Mouse (Mus musculus) spleen, postnatal 4 days (tissue): ENCODE results near the gene Kcnip2.

ENCODE experiments used
- DNase-seq, 2 experiments: peaks; one replicate each; pipeline ENCODE4 v3.0.0; 2022; ENCODE audit warnings: low spot score in 2 of 2

The Kcnip2 gene

DNA sequence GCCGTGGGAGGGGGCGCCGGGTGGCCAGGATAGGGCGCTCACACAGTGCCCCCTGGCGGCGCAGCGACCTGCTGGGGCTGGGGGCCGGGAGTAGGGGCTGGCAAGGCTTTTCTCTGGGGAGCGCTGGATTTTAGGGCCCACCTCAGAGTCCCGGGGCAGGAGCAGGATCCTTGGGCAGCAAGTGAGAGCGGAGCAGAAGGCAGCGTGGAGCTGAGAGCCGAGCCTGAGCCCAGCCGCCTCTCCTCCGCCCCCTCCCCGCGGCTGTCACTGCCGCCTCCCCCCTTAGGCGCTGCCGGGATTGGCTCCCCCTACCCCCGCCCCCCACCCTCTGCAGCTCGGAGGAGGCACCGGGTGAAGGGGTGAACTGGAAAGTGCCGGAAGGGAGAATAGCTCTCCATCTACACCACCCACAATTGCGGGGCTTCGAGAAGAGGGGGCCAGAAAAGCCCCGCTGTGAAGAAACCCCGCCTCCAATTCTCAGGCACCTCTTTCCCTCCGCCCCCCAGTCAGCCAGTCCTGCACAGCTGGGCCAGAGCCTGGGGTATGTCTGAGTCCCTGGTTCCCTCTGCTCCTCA, at the start of gene Kcnip2:
TSS of gene Kcnip2 (minus strand) at position 231 of the 575 bp plus-strand sequence.
- no peak for DNase-seq

DNA sequence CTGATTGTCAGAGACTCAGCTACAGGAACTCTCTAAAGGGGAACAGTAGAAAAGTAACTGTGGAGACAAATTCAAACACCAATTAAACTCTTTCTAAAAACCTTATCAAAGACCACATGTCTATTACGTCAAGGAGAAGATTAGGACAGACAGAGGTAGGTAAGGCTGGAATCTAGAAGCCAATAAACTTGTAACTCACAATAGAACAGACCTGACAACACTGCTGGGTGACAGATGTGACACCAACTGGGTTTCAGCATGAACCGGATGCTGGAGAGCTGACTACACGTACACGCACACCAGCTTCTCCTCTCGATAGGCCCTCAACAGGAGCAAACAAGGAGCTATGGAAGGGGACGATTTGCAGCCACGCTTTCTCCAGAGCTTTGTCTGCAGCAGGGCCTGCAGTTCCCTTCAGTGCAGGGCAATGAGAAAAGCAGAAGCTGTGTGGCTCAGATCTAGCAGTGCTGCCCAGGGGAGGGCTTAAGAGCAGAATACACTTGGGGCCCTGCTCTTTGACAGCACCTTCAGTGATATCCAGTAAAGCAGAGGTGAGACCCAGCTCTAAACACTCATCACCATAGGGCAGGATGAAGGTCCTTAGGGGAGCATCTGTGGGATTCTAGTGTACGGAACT, 39.5 kb upstream of the Kcnip2 start:
- DNase-seq, result no peak

DNA sequence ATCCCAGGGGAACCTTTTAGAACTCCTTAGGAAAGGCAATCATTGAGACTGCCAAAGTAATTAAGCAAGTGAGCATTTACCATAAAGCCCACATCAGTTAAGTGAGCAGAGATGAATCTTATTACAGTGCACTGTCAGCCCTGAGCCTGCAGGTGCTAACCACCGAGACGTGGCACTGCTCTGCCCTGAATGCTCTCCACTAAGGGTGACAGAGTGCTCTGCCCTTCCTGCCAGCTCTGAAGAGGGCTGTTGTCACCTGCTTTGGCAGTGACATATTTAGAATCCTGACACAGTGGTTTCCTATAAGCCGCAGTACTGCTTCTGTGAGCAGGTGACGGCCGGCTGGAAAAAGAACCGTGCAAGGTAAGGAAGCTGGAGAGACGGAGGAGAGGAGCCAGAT, 38.7 kb upstream of the Kcnip2 start:
- no peak for DNase-seq

DNA sequence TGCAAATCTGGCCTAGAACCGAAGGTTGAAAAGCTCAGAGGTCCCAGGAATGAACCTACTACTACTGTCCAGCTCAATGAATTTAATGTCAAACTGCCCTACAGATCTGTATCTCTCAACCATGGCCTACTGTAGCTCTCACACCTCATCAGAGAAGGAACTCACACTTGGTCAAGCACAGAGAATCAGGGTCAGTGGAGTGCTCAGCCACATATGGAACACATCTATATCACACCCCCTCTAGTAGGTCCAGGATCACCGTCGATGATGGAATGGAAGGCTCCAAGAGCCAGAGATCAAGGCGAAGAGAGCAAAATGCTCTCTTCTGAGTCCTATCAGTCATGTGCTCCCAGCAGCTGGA, 31.9 kb upstream of the Kcnip2 start:
- no peak for DNase-seq

DNA sequence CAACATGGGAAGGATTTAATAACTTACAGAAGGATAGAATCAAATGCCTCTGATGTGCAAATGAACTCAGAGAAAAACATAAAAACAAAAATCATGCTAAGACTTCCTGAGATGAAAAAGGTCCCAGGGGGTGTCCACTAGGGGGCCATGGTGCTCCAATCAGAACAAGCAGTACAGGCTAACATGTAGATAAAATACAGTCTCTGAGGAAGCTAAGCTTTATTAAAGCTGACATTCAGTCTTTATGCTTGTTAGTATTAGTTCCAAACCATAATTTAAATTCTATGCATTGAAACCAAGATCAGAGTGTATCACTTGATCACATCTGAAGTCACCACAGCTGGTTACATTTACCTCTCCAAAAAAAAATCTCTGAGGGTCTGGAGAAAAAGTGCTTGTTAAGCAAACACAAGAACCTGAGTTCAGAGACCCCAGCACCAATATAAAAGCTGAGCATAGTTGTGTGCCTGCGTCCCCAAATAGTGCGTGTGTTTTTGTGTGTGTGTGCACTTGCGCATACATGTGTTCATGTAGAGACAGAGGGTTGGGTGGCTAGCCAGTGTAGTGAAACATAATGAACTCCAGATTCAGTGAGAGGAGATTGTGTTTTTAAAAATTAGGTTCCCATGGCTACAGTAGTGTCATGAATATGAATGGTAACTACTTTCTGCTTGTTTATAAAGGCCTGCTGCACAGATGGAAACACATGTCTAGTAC, 31.3 kb upstream of the Kcnip2 start:
- DNase-seq, result peak in 1 of 2 experiments; percentile 25

DNA sequence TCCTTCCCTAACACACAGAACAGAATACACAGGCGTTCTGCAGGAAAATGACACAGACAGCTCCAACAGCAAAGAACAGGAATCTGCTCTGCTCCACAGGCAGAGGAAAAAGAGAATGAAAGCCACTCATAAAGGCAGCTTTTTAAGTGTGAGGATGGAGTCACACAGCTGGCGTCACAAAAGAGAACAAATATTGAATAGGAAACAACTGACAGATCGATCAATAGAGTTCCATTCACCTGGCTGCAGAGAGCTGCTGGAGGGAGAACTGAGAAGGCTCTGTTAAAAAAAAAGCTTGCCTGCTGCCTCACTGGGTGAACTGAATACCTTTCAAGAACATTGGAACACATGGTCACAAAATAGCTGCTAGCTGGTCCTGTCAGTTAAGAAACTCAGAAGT, 28.3 kb upstream of the Kcnip2 start:
- DNase-seq, result no peak

DNA sequence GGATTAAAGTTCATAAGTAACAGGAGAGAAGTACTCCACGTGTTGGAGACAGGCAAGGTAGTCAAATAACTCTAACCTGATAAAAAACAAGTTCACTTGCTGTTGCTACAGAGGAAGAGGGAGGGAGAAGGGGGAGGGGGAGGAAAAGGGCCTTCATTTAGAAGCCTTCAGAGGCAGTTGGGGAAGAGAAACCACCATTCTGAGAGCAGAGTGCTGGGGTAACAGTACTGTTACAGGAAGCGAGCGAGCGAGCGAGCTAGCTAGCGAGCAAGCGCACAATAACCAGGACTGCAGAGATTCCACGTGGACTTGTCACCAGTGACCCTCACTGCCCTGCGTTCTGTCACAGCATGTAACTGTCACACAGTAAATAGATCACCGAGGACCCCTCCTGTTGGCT, 27.6 kb upstream of the Kcnip2 start:
- DNase-seq, result peak in 1 of 2 experiments; percentile 17

DNA sequence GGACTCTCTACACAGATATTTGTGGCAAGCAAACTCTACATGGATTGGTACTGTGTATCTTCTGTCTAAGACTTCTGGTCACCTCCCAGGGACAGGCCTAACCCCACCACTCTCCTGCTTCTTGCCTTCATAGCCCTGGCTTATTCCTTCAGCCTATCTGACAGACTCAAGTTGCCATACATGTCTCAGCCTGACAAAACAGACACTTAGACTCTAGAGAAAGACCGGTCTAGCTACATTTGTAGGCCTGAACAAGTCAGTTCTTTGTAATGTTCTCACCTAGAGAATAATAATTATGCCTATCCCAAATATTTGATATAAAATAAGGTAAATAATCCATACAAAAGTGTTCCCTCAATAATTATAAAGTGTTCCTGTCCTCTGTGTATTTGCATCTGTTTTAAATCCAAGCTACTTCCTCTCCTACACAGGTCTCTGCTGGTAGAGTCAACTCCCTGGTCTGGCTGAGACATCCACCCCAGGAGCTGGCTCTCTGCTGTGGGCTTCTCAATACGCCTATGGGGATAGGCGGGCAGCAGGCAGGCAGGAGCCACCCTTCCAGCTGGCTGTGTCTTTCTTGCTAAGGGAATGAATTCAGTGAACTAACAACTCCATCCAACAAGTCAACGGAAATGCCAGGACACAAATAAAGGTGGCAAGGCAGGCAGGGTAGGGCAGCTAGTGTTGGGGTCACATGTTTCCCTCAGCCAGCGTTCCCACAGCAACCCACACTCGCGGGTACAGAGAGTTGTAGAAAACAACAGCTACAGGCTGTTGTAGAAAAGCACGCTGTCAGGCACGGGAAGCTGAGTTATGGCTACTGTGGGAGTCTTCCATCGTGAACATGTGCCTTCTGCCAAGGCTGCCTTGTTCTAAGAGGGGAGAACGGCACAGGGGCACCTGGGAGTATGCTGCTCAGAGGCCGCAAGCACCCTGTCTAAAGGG, 21.5 kb upstream of the Kcnip2 start:
- DNase-seq, result no peak

DNA sequence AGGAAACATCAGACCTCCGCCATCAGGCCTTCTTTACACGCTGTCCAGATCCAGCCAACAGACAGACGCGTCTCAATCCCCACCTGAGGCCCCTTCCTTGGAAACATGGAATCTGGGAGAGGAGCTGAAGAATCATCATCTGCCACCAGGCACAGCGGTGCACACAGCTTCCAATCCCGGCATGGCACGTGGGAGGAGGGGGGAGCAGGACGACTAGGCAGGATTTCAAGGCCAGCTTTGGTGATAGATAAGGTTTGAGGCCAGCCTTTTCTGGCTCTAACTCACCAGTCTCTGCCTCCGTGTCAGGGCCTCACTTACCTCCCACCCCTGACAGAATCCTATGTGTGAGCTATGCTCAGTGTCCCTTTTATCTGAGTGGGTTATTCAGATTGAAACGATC, 19.6 kb upstream of the Kcnip2 start:
- DNase-seq, result no peak

DNA sequence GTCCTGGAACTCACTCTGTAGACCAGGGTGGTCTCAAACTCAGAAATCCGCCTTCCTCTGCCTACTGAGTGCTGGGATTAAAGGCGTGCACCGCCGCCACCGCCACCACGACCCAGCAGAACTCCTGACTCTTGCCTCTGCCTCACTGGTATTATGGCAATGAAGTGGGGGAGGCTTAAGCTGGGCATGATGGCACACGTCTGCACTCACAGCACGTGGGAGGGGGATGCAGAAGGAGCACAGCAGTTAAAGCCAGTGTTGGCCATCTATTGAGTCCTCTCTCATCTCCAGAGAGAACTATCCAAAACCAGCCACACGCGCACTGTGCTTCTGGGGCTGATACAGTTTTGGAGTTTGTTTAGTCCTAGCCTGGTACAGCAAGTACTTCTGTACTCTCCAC, 17.8 kb upstream of the Kcnip2 start:
- no peak for DNase-seq

DNA sequence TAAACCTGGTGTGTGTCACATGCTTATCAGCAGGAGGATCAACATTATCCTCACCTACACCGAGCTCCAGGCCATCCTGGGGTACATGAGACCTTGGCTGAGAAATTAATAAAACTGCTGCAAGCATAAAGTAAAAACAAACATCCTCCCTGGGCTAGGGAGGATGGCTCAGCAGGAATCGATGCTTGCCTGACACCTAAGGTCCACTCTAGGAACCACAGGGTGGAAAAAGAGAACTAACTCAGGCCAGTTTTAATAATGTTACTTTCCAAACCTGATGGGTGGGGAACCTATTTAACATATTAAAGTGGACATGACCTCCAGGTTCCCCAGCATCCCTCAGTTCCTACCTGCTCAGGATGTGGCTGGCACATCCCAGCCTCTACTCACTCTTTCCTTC, 14.8 kb upstream of the Kcnip2 start:
- no peak for DNase-seq

DNA sequence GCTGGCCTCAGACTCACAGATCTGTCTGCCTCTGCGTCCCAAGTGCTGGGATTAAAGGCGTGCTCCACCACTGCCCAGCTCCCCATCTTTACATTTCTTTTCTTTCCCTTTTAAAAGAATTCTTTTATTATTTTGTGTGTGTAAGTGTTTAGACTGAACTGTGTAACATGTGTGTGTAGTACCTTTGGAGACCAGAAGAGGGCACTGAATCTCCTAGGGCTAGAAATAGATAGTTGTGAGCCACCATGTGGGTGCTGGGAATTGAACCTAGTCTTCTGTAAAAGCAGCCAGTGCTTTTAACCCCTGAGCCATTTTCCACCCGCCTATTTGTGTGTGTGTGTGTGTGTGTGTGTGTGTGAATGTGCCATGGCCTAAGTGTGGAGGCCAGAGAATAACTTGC, 11.9 kb upstream of the Kcnip2 start:
- DNase-seq, result no peak

DNA sequence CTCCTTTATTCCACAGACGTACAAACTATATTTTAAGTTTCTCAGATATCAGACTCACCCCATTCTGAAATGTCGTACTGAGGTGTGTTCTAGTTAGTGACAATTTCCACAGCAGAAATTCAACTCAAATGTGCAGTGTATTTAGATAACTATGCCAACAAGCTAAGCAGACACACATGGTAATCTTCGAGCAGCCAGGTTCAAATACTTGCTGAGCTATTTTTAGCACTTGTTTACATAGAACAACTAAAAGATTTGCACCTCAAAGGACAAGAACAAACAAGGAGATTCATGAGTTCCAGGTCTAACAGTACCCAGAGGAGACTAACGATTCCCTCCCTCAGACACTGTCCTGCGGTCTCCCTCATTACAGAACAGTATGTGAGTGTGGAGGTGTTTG, 11.3 kb upstream of the Kcnip2 start:
- DNase-seq, result no peak

DNA sequence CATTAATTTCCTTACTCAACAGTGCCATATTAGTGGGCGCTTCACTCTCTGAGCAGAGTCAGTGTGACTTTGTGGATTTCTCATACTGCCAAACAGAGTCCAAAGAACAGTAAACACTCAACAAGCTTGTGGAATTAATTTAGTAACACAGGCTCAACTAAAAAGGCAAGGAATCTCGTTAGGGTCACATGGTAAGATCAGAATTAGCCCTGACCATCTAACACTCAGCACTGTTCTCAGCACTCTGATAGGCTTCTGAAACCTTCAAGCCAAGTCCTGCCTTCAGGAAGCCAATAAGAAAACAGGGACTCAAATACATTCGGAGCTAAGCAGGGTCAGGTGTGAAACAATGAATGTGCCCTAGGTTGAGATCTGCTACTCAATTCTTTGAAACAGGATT, 10.3 kb upstream of the Kcnip2 start:
- DNase-seq, result no peak

DNA sequence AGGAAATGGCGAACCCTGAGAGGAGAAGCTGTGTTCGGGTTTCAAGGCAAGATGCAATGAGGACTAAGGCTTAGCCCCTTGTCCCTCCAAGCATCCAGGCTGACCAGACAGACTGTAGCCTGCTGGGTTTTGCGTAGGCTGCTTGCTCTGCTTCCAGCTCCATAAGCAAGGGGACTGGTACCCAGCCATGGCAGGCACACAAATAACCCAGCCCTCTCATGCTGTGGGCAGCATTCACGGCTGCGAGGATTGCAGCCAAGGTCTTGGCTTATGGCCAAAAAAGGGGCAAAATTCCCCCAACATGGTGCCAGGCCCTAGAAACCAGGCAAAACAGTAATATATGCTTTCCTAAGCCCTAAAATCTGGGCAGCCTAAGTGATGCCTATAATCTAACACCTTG, 6.0 kb upstream of the Kcnip2 start:
- no peak for DNase-seq

DNA sequence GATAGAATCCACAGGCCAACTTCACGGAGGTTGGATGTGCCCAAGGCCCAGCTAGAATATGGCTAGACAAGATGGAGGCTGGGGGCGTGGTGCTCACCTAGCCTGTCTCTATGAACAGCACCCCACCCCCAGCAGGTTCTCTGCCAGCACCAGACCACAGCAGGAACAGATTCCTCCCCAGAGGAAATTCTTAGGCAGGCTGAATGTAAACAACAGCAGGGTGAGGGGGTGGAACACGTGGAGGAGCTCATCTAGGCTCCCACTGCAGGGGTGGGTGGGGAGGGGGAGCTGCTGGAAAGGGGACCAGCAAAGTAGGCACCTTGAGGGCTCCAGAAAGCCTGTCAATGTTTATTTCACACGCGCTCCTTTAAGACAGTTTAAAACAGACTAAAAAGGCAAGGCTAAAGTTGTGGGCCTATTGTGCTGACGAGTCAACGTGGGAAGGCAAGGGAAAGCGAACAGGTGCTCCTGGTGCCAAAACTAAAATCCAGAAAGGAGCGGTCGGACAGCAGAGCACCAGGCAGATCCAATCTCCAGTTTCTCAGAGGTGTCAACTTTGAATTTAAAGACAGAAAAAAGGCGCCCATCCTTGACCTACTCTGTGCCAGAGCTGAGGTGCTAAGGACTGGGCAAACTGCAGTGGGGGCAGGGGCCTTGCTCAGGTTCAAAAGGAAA, 2.1 kb upstream of the Kcnip2 start:
- DNase-seq, result no peak

DNA sequence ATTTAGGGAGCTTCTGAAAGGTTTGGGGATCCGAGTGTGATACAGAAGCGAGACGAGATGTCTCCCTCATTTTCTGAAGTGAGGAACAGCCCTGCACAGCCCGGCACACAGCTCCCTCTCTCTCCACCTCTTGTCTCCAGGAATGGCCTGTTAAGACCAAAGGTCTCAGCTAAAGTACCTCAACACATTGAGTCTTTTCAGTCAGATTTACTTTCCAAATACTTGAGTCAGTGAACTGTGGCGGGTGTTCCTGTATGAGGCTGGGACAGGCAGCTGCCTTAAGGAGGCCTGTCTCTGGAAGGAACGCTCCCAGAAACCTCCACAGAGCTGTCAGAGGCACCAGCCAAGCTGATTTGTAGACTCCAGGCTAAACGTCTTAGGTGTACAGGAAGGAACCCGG, 866 bp upstream of the Kcnip2 start:
- no peak for DNase-seq

DNA sequence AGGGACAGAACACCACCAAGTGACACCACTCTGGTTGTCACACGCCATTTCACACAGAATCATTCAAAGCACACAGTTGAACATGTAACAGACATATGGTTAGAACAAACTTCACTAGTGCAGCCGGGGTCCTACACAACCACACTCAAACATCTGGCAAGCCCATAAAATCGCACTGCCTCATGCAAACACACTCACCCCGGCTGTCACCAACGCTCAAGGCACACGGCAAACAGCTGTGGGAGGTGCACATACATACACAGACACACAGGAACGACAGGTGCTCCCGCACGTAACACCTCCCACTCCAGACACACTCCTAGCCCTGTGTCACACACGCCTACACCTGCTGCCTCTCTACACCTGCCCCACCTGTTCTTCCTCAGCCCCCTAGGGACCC, 691 bp downstream of the Kcnip2 start:
- DNase-seq, result no peak

DNA sequence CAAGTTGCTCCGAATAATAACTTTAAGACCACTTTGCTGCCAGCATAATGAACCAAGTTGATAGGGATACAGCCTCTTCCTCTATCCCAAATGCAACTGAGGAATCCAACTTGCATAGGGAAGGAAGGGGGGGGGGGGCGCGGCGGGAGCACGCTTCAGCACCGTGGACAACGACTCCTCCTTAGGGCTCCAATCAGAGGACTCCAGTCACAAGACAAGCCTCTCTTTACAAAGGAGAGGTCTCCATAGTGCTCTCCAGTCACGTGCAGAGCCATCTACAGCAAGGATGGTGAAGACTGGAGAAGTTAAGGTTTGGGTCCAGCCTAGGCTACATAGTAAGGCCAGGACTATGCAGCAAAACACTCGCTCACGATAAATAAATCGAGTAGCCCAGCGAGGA, 2.1 kb downstream of the Kcnip2 start:
- DNase-seq, result no peak

DNA sequence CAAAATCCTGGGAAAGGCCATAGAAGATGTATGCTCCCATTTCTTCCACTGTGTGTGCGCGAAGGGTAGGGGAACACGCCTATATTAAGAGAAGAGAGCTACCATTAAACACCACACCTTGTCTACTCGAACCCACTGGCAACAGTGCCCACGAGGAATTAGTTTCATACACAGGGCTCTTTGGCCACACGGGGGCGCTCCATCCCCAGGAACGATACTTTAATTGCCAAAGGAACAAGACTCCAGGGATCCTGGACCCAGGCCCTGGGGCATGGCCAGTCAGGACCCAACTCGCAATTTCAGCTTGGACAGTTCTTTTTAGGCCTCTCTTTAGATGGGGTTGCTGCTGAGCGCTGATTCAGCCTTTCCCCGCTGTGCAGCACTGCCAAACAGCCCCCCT, 2.6 kb downstream of the Kcnip2 start:
- peak; percentile 77 to 94 for DNase-seq

DNA sequence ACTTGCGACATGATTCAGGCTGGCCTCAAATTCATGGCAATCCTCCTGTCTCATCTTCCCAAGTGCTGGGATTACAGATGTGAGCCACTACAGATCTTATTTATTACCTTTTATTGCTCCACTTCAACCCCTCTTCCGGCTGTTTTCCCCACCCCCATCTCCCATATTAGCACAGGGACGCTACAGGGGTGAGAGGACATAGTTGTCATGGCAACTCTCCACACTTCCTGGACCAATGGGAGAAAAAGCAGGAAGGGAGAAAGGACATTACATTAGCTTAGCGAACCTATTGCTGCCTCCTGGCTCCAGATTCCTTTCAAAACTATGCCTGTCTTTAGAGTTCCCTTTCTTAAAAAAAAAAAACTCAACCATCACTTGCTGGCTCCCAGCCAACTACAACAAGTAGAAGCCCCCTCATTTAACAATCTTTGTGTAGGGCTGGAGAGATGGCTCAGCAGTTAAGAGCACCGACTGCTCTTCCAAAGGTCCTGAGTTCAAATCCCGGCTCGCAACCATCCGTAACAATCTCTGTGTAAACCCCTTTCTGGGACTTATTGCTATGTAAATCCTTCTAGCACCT, 3.1 kb downstream of the Kcnip2 start:
- no peak for DNase-seq
